Mouse (Mus musculus): ENCODE measurements around the gene Psmd7. TPM values are rescaled to one million over a fixed set of nuclear protein-coding genes. Genes with fewer than 3 reads are reported as not detected.

The Psmd7 gene
- polyA plus RNA-seq, 1 experiment: 56.9 TPM

- Histone ChIP-seq H3K36me3 (ENCODE audit: control insufficient read depth, insufficient read depth, low read length) (no peaks in the 10 kb centered on the region), H3K27ac (ENCODE audit: insufficient read depth, low read depth, low read length) (no peak overlapping the region), H3K27me3 (replicated peaks; ENCODE audit: control insufficient read depth, insufficient read depth, low read length) (no peaks in the 10 kb centered on the region), H3K4me1 (ENCODE audit: control insufficient read depth, insufficient read depth, low read length) (no peaks in the 10 kb centered on the region), H3K4me3 (ENCODE audit: insufficient read depth, low read depth, low read length) (no peak overlapping the region)
- TF ChIP-seq POLR2A (IDR thresholded peaks at IDR 0.05; ENCODE audit: low read depth, low read length) (no peak), CTCF (conservative IDR thresholded peaks at IDR 0.05; ENCODE audit: insufficient read depth, insufficient read length, low read depth, low read length) (no peak)
- WGBS: 61% methylated on average over 9 of the region's 9 CpGs
- no peak for DNase-seq
Measured at GRCm38 (mm10) chr8:107562164-107562563, 26.1 kb downstream of the Psmd7 start.

DNA sequence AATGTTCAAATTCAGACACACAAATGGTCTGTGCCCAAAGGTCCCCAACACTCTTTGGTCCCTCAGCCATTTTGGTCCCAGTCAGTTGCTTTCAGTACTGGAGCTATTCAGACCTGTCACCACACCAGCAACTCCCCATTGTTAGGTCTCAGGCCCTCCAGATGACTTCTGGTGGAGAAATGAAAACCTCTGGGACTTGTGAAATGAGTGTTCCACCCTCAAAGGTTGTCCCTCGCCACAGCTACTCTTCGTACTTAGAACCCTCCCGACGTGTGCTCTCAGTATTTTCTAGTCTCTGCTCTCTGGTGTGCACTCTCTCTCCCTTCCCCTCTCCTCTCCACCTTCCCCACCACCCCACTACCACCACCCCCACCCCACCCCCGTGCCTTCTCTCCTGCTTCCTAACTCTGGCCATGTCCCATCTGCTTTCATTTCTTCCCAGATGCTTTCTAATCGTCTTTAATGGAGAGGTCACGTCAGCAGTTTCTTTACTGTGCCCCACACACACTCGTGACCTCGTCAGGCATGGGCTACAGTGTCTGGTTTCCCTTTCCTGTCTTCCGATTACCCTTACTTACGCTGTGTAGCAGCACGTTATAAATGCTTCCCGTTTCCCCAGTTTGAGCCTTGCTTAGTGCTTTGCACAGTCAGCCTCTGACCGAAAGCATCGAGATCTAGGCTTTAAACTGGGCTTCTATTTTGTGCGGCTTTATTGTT is 27.3 kb downstream of the Psmd7 start:
- 28% methylated on average over 16 of the region's 16 CpGs for WGBS
- Histone ChIP-seq H3K27me3 (replicated peaks; ENCODE audit: control insufficient read depth, insufficient read depth, low read length) (no peaks in the 10 kb centered on the region), H3K27ac (ENCODE audit: insufficient read depth, low read depth, low read length) (no peak overlapping the region), H3K4me3 (ENCODE audit: insufficient read depth, low read depth, low read length) (peak overlapping the region; percentile 5; the same call in 1 of the 2 replicates), H3K36me3 (ENCODE audit: control insufficient read depth, insufficient read depth, low read length) (no peaks in the 10 kb centered on the region), H3K4me1 (ENCODE audit: control insufficient read depth, insufficient read depth, low read length) (no peaks in the 10 kb centered on the region)
- DNase-seq: no peak
- TF ChIP-seq POLR2A (IDR thresholded peaks at IDR 0.05; ENCODE audit: low read depth, low read length) (no peak), CTCF (conservative IDR thresholded peaks at IDR 0.05; ENCODE audit: insufficient read depth, insufficient read length, low read depth, low read length) (no peak)

DNA sequence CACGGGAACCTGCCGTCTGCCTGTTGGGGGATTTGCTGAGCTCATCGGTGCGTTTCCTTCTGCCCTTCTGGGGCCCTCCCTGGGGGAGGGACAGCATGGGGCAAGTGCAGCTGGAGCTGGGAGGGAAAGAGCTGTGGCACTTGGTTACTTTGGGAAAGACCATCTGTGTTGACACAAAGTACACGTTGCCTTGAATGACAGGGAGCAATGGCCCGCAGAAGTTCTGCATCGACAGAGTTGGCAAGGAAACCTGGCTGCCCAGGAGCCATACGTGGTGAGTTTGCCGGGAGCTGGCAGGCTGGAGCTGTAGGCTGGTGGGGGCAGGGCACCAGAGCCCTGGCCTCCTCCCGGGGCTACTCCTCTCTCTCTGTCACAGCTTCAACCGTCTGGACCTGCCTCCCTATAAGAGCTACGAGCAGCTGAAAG is 31.7 kb downstream of the Psmd7 start:
- no peak overlapping the region for H3K27ac ChIP-seq (ENCODE audit: insufficient read depth, low read depth, low read length)
- TF ChIP-seq CTCF (conservative IDR thresholded peaks at IDR 0.05; ENCODE audit: insufficient read depth, insufficient read length, low read depth, low read length) (no peak), POLR2A (IDR thresholded peaks at IDR 0.05; ENCODE audit: low read depth, low read length) (no peak)
- WGBS: 35% methylated on average over 12 of the region's 12 CpGs

GRCm38 (mm10) chr8:107555231-107555630 is 33.0 kb downstream of the Psmd7 start:
- H3K36me3 ChIP-seq (ENCODE audit: control insufficient read depth, insufficient read depth, low read length): no peaks in the 10 kb centered on the region
- TF ChIP-seq CTCF (conservative IDR thresholded peaks at IDR 0.05; ENCODE audit: insufficient read depth, insufficient read length, low read depth, low read length) (no peak), POLR2A (IDR thresholded peaks at IDR 0.05; ENCODE audit: low read depth, low read length) (no peak)
- H3K27ac ChIP-seq (ENCODE audit: insufficient read depth, low read depth, low read length): no peak overlapping the region
- no peaks in the 10 kb centered on the region for H3K27me3 ChIP-seq (replicated peaks; ENCODE audit: control insufficient read depth, insufficient read depth, low read length)
- 89% methylated on average over 10 of the region's 10 CpGs for WGBS
- H3K4me1 ChIP-seq (ENCODE audit: control insufficient read depth, insufficient read depth, low read length): no peaks in the 10 kb centered on the region
- no peak overlapping the region for H3K4me3 ChIP-seq (ENCODE audit: insufficient read depth, low read depth, low read length)
- DNase-seq: no peak

More for the DNA sequence above, 31.7 kb downstream of the Psmd7 start:
- no peaks in the 10 kb centered on the region for H3K27me3 ChIP-seq (replicated peaks; ENCODE audit: control insufficient read depth, insufficient read depth, low read length)
- H3K4me3 ChIP-seq (ENCODE audit: insufficient read depth, low read depth, low read length): no peak overlapping the region
- no peaks in the 10 kb centered on the region for H3K4me1 ChIP-seq (ENCODE audit: control insufficient read depth, insufficient read depth, low read length)
- H3K36me3 ChIP-seq (ENCODE audit: control insufficient read depth, insufficient read depth, low read length): no peaks in the 10 kb centered on the region
- no peak for DNase-seq

- Histone ChIP-seq H3K4me1 (ENCODE audit: control insufficient read depth, insufficient read depth, low read length) (no peaks in the 10 kb centered on the region), H3K36me3 (ENCODE audit: control insufficient read depth, insufficient read depth, low read length) (no peaks in the 10 kb centered on the region), H3K27ac (ENCODE audit: insufficient read depth, low read depth, low read length) (no peak overlapping the region), H3K27me3 (replicated peaks; ENCODE audit: control insufficient read depth, insufficient read depth, low read length) (no peaks in the 10 kb centered on the region), H3K4me3 (ENCODE audit: insufficient read depth, low read depth, low read length) (no peak overlapping the region)
- 54% methylated on average over 6 of the region's 6 CpGs for WGBS
- no peak for DNase-seq
- no peak for TF ChIP-seq POLR2A (IDR thresholded peaks at IDR 0.05; ENCODE audit: low read depth, low read length)
- no peak for TF ChIP-seq CTCF (conservative IDR thresholded peaks at IDR 0.05; ENCODE audit: insufficient read depth, insufficient read length, low read depth, low read length)
Measured at GRCm38 (mm10) chr8:107552234-107552633, 36.0 kb downstream of the Psmd7 start.

GRCm38 (mm10) chr8:107546817-107547216 is 41.4 kb downstream of the Psmd7 start:
- no peaks in the 10 kb centered on the region for H3K36me3 ChIP-seq (ENCODE audit: control insufficient read depth, insufficient read depth, low read length)
- WGBS: 90% methylated on average over 8 of the region's 8 CpGs
- no peaks in the 10 kb centered on the region for H3K27me3 ChIP-seq (replicated peaks; ENCODE audit: control insufficient read depth, insufficient read depth, low read length)
- TF ChIP-seq POLR2A (IDR thresholded peaks at IDR 0.05; ENCODE audit: low read depth, low read length) (no peak), CTCF (conservative IDR thresholded peaks at IDR 0.05; ENCODE audit: insufficient read depth, insufficient read length, low read depth, low read length) (no peak)
- no peaks in the 10 kb centered on the region for H3K4me1 ChIP-seq (ENCODE audit: control insufficient read depth, insufficient read depth, low read length)
- DNase-seq: no peak
- no peak overlapping the region for H3K27ac ChIP-seq (ENCODE audit: insufficient read depth, low read depth, low read length)
- no peak overlapping the region for H3K4me3 ChIP-seq (ENCODE audit: insufficient read depth, low read depth, low read length)

- H3K4me3 ChIP-seq (ENCODE audit: insufficient read depth, low read depth, low read length): no peak overlapping the region
- 85% methylated on average over 4 of the region's 4 CpGs for WGBS
- TF ChIP-seq CTCF (conservative IDR thresholded peaks at IDR 0.05; ENCODE audit: insufficient read depth, insufficient read length, low read depth, low read length): no peak
- TF ChIP-seq POLR2A (IDR thresholded peaks at IDR 0.05; ENCODE audit: low read depth, low read length): no peak
- no peaks in the 10 kb centered on the region for H3K4me1 ChIP-seq (ENCODE audit: control insufficient read depth, insufficient read depth, low read length)
- H3K27me3 ChIP-seq (replicated peaks; ENCODE audit: control insufficient read depth, insufficient read depth, low read length): no peaks in the 10 kb centered on the region
- H3K36me3 ChIP-seq (ENCODE audit: control insufficient read depth, insufficient read depth, low read length): no peaks in the 10 kb centered on the region
- no peak overlapping the region for H3K27ac ChIP-seq (ENCODE audit: insufficient read depth, low read depth, low read length)
- DNase-seq: no peak
Measured at GRCm38 (mm10) chr8:107546154-107546553, 42.1 kb downstream of the Psmd7 start.

Measured in kidney, adult 2 months (tissue).